Mouse (Mus musculus) forebrain, embryonic 11.5 days (tissue): Measurements from ENCODE around the gene Sdhaf4. TPM values are rescaled to one million over a fixed set of nuclear protein-coding genes. Genes with fewer than 3 reads are reported as not detected.

Experiments
- ATAC-seq: fragments of 200-750 bp; cut with Nextera tagmentation; replicated peaks from 2 replicates; pipeline ENCODE4 v1.8.0; 2017; ENCODE audit warnings: moderate TSS enrichment; ENCODE audit not compliant: low FRiP score
- DNase-seq: peaks from one replicate; pipeline ENCODE4 v3.0.0-alpha.2; 2017; ENCODE audit warnings: low spot score
- H3K27ac ChIP-seq: fragments of 300-500 bp; sonication (generic); 2 replicates; pipeline ENCODE4 v1.5.1; 2014; ENCODE audit warnings: low read depth, low read length
- H3K27me3 ChIP-seq: fragments of 300-500 bp; sonication (generic); 2 replicates; pipeline ENCODE4 v1.6.1; 2014; ENCODE audit warnings: mild to moderate bottlenecking, low read length, mixed read lengths; ENCODE audit not compliant: control insufficient read depth, insufficient read depth
- H3K36me3 ChIP-seq: fragments of 300-500 bp; sonication (generic); 2 replicates; pipeline ENCODE4 v1.6.1; 2014; ENCODE audit warnings: mild to moderate bottlenecking, low read length, moderate library complexity, mixed read lengths; ENCODE audit not compliant: control insufficient read depth, insufficient read depth
- H3K4me1 ChIP-seq: fragments of 300-500 bp; sonication (generic); replicated peaks from 2 replicates; pipeline ENCODE4 v1.6.1; 2014; ENCODE audit warnings: low read length, mixed read lengths; ENCODE audit not compliant: control insufficient read depth, insufficient read depth
- H3K4me2 ChIP-seq: fragments of 300-500 bp; sonication (generic); 2 replicates; pipeline ENCODE4 v1.6.1; 2014; ENCODE audit warnings: low read depth, mild to moderate bottlenecking, low read length, moderate library complexity, mixed read lengths; ENCODE audit not compliant: severe bottlenecking
- H3K4me3 ChIP-seq: fragments of 300-500 bp; sonication (generic); 2 replicates; pipeline ENCODE4 v1.5.1; 2014; ENCODE audit warnings: low read depth, low read length
- H3K9ac ChIP-seq: fragments of 300-500 bp; sonication (generic); 2 replicates; pipeline ENCODE4 v1.6.1; 2014; ENCODE audit warnings: low read length
- H3K9me3 ChIP-seq: fragments of 300-500 bp; sonication (generic); 2 replicates; pipeline ENCODE4 v1.6.1; 2016; ENCODE audit warnings: low read length, mixed read lengths; ENCODE audit not compliant: control insufficient read depth
- WGBS: fragments of 180-500 bp; shearing (Covaris S2); extraction: QIAGEN DNeasy Blood & Tissue Kit; methylation state at CpG from one replicate; pipeline ENCODE4 v1.1.7; 2014; 5-methylcytosine and 5-hydroxymethylcytosine counted together
- polyA plus RNA-seq: library from polyadenylated mRNA; unstranded; fragments of >200 nt; fragmentation: Nextera tagmentation; extraction: Ambion mirVana; gene quantifications from 2 replicates; pipeline ENCODE4 v1.2.1, GENCODE M21; 2014

Gene Sdhaf4
- polyA plus RNA-seq, 1 experiment from 2014 or later: 84.5 TPM

GRCm38 (mm10) chr1:23948290-23948689, 57.2 kb downstream of the Sdhaf4 start:
- no peaks in the 10 kb centered on the region for H3K4me1 ChIP-seq
- 39% methylated on average over 7 of the region's 7 CpGs for WGBS
- no peak overlapping the region for H3K4me2 ChIP-seq
- H3K9me3 ChIP-seq: no peaks in the 10 kb centered on the region
- H3K9ac ChIP-seq: no peak overlapping the region
- H3K27me3 ChIP-seq: peaks cover 2% of the 10 kb centered on the region; the same call in 1 of the 2 replicates
- H3K36me3 ChIP-seq: no peaks in the 10 kb centered on the region
- no peak; the same call in 1 of the 2 replicates for ATAC-seq
- no peak overlapping the region for H3K27ac ChIP-seq
- H3K4me3 ChIP-seq: no peak overlapping the region
- DNase-seq: no peak

Other genes starting within 250 kb of the Sdhaf4 start
- gene B3gat2, start 243.9 kb downstream of the Sdhaf4 start, polyA plus RNA-seq: 1.0 and 1.1 TPM in 2 replicates
- 55.0 and 57.8 TPM in 2 replicates for gene Smap1, start 83.3 kb downstream of the Sdhaf4 start, polyA plus RNA-seq
- 31.4 and 44.9 TPM in 2 replicates for gene Fam135a, start 94.7 kb upstream of the Sdhaf4 start, polyA plus RNA-seq
- gene Col9a1, start 172.0 kb upstream of the Sdhaf4 start, polyA plus RNA-seq: 10.4 and 12.7 TPM in 2 replicates